Mouse (Mus musculus) spleen, adult 2 months (tissue): ENCODE measurements around the gene Wbp11. TPM values are rescaled to one million over a fixed set of nuclear protein-coding genes. Genes with fewer than 3 reads are reported as not detected.
A peak's percentile ranks its signal among the peaks of the same experiment; 100 is the strongest.
"Not testable (repeated sequence)": the region's sequence is repeated elsewhere in the genome, so short reads cannot be mapped to it uniquely, and the experiment has no call there.

Experiments
- DNase-seq, 2 experiments: peaks; one replicate each; pipeline versions ENCODE4 v3.0.0 to v3.0.0-alpha.2; 2012 to 2021; ENCODE audit warnings: low spot score in 2 of 2, low read depth in 1 of 2
- H3K27ac ChIP-seq: fragments of 200-500 bp; 2 replicates; pipeline ENCODE4 v1.5.1; 2012; ENCODE audit warnings: low read length, inconsistent platforms; ENCODE audit not compliant: insufficient read depth
- H3K27me3 ChIP-seq: fragments of 200-500 bp; 2 replicates; pipeline ENCODE4 v1.6.1; 2012; ENCODE audit warnings: mild to moderate bottlenecking, moderate library complexity, low read length, inconsistent platforms; ENCODE audit not compliant: control insufficient read depth, insufficient read depth
- H3K36me3 ChIP-seq: fragments of 200-500 bp; 2 replicates; pipeline ENCODE4 v1.6.1; 2012; ENCODE audit warnings: mild to moderate bottlenecking, low read length, inconsistent platforms; ENCODE audit not compliant: control insufficient read depth, insufficient read depth
- H3K4me1 ChIP-seq: fragments of 200-500 bp; 2 replicates; pipeline ENCODE4 v1.6.1; 2011; ENCODE audit warnings: inconsistent platforms; ENCODE audit not compliant: control insufficient read depth, insufficient read depth, insufficient read length
- H3K4me3 ChIP-seq: fragments of 200-500 bp; 2 replicates; pipeline ENCODE4 v1.5.1; 2011; ENCODE audit warnings: mild to moderate bottlenecking, inconsistent platforms; ENCODE audit not compliant: insufficient read depth, insufficient read length; ENCODE audit errors: extremely low read depth
- CTCF ChIP-seq: fragments of 200-500 bp; IDR thresholded peaks from 2 replicates; pipeline ENCODE4 v1.5.1; 2011; ENCODE audit warnings: mild to moderate bottlenecking, inconsistent platforms; ENCODE audit not compliant: insufficient read depth, insufficient read length, insufficient replicate concordance; ENCODE audit errors: extremely low read depth
- POLR2A ChIP-seq: fragments of 200-500 bp; IDR thresholded peaks from 2 replicates; pipeline ENCODE4 v1.6.1; 2011; ENCODE audit warnings: low read depth, low read length, inconsistent platforms
- WGBS: fragments of 180-500 bp; shearing (Covaris S2); methylation state at CpG from one replicate; pipeline ENCODE4 v1.1.7; 2018; 5-methylcytosine and 5-hydroxymethylcytosine counted together
- polyA plus RNA-seq: library from polyadenylated mRNA; depleted of rRNA; stranded (reverse); fragments of >200 nt; gene quantifications from 2 replicates; pipeline ENCODE4 v1.2.3, GENCODE M21; 2012

Gene Wbp11
- polyA plus RNA-seq, 1 experiment: 33.5 TPM

GRCm38 (mm10) chr6:136805409-136805775, 22.6 kb downstream of the Wbp11 start:
- Histone ChIP-seq H3K27ac (no peak overlapping the region), H3K4me3 (no peak overlapping the region), H3K4me1 (peaks cover 6% of the 10 kb centered on the region), H3K36me3 (peaks cover 2% of the 10 kb centered on the region), H3K27me3 (no peaks in the 10 kb centered on the region)
- 46% methylated on average over 1 of the region's 1 CpGs for WGBS
- no peak for DNase-seq
- no peak for TF ChIP-seq POLR2A
- TF ChIP-seq CTCF: no peak

GRCm38 (mm10) chr6:136804705-136805408, 23.2 kb downstream of the Wbp11 start:
- Histone ChIP-seq H3K36me3 (no peaks in the 10 kb centered on the region), H3K4me3 (peak overlapping the region; percentile 84), H3K27me3 (no peaks in the 10 kb centered on the region), H3K27ac (peak overlapping the region; percentile 79), H3K4me1 (peaks cover 4% of the 10 kb centered on the region)
- TF ChIP-seq CTCF: no peak
- no peak for TF ChIP-seq POLR2A
- DNase-seq: no peak
- 2% methylated on average over 9 of the region's 9 CpGs for WGBS

GRCm38 (mm10) chr6:136803739-136804633, 24.0 kb downstream of the Wbp11 start, which contains the start of gene Hist4h4:
Hist4h4 (minus strand) TSS chr6:136804415.
- Histone ChIP-seq H3K4me1 (no peaks in the 10 kb centered on the region; the same call in 1 of the 2 replicates), H3K27me3 (no peaks in the 10 kb centered on the region), H3K27ac (peak within 1 kb of the TSS; percentile 100), H3K36me3 (no peaks in the 10 kb centered on the region), H3K4me3 (peak within 1 kb of the TSS; percentile 84)
- TF ChIP-seq POLR2A: peak; percentile 95
- no peak for TF ChIP-seq CTCF
- under 1% methylated on average over 50 of the region's 50 CpGs for WGBS
- DNase-seq: peak; percentile 81 to 90

GRCm38 (mm10) chr6:136803093-136803738, 24.8 kb downstream of the Wbp11 start:
- no peak for DNase-seq
- 17% methylated on average over 12 of the region's 12 CpGs for WGBS
- Histone ChIP-seq H3K4me1 (no peaks in the 10 kb centered on the region; the same call in 1 of the 2 replicates), H3K27me3 (no peaks in the 10 kb centered on the region; the same call in 1 of the 2 replicates), H3K36me3 (no peaks in the 10 kb centered on the region), H3K27ac (peak overlapping the region; percentile 100), H3K4me3 (peak overlapping the region; percentile 45)
- TF ChIP-seq POLR2A: no peak
- no peak for TF ChIP-seq CTCF

GRCm38 (mm10) chr6:136801274-136801673, 26.8 kb downstream of the Wbp11 start:
- 91% methylated on average over 6 of the region's 6 CpGs for WGBS
- DNase-seq: no peak
- Histone ChIP-seq H3K4me1 (no peaks in the 10 kb centered on the region; the same call in 1 of the 2 replicates), H3K27ac (no peak overlapping the region), H3K36me3 (no peaks in the 10 kb centered on the region), H3K4me3 (no peak overlapping the region), H3K27me3 (no peaks in the 10 kb centered on the region; the same call in 1 of the 2 replicates)
- TF ChIP-seq CTCF (no peak), POLR2A (no peak)

- H3K27ac ChIP-seq: no peak overlapping the region
- WGBS: 96% methylated on average over 8 of the region's 8 CpGs
Measured at GRCm38 (mm10) chr6:136800710-136801109, 27.3 kb downstream of the Wbp11 start.

GRCm38 (mm10) chr6:136797874-136798693, 29.9 kb downstream of the Wbp11 start:
- not testable (repeated sequence) for H3K4me3 ChIP-seq, H3K27me3 ChIP-seq, H3K27ac ChIP-seq, H3K36me3 ChIP-seq, DNase-seq, H3K4me1 ChIP-seq
- 88% methylated on average over 3 of the region's 3 CpGs for WGBS

More at GRCm38 (mm10) chr6:136800710-136801109, 27.3 kb downstream of the Wbp11 start:
- no peak for DNase-seq
- no peaks in the 10 kb centered on the region for H3K36me3 ChIP-seq
- no peaks in the 10 kb centered on the region; the same call in 1 of the 2 replicates for H3K27me3 ChIP-seq
- no peaks in the 10 kb centered on the region; the same call in 1 of the 2 replicates for H3K4me1 ChIP-seq
- no peak for TF ChIP-seq POLR2A
- no peak for TF ChIP-seq CTCF
- no peak overlapping the region for H3K4me3 ChIP-seq
